Mouse (Mus musculus): ENCODE measurements around the gene Rbm4b.

DNA sequence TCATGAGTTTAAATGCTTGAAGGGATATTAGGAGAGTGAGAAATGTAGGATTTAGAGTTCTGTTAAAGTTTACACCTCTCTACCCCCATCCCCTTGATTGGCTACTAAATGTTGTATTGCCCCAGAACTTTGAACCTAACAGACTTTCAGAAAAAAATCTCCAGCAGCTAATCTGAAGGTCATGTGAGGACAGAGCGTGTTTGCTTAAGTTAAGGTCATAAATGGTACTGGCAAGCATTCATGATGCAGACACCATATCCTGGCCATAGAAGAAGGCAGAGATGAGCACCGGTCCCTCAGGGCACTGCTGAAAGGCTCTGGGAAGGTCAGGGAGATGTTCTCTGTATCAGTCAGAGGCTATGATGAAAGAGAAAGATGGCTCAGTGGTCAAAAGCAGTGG is 39.0 kb upstream of the Rbm4b start:
- no peak for TF ChIP-seq CTCF (IDR thresholded peaks at IDR 0.05; ENCODE audit: borderline replicate concordance, insufficient read depth, low read depth, low read length)
- no peak for TF ChIP-seq POLR2A (IDR thresholded peaks at IDR 0.05; ENCODE audit: borderline replicate concordance, insufficient read depth, low read length)
